Mouse (Mus musculus) CD4-positive, CD25-positive, alpha-beta regulatory T cell (primary cell): ENCODE measurements around the gene Gm45213. TPM values are rescaled to one million over a fixed set of nuclear protein-coding genes. Genes with fewer than 3 reads are reported as not detected.

ENCODE experiments used
- polyA plus RNA-seq: library from polyadenylated mRNA; unstranded; fragments of 100-300 nt; shearing (Covaris generic); gene quantifications from one replicate; pipeline ENCODE4 v1.2.1, GENCODE M21; 2017

The Gm45213 gene
- not detected for polyA plus RNA-seq

DNA sequence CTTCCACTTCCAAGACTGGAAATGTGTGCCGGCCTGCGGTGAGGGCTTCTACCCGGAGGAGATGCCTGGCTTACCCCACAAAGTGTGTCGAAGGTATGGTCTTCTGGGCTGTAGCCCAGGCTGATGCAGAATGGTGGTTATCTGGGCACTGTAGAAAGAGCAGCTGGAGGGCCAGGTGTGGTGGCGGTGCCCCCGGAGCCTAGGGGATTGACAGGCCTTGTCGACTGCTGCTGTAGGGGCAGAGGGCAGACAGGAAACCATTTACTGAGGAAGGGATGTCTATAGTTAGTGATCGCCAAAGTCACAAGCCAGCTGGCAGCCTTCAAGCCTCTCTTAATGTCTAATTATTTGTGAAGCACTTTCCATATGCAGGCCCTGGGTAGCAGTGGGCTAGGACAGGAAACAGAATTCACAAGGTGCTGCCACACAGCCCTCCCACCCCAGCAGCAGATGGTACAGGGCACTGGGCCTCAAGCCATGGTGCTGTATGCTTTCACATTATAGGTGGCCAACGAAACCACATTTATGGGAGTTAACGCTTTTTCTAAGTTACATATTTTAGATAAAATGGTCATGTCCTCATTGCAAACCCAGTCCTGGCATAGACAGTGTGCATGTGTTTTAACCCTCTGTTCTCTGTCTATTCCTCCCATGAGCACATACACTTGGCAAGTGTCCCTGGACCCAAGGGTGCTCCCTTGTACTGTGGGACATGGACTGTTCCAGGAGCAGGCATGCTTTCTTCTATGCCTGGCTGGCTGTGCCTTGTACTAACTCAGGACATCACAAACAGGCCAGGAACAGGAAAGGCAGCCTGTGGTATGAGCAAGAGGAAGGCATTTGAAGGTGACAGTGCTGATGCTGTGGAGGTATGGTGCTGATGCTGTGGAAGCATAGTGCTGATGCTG is at the start of gene Gm45213:
Gene Gm45213, plus strand, starts transcription at position 51 of the 908 bp plus-strand sequence.

DNA sequence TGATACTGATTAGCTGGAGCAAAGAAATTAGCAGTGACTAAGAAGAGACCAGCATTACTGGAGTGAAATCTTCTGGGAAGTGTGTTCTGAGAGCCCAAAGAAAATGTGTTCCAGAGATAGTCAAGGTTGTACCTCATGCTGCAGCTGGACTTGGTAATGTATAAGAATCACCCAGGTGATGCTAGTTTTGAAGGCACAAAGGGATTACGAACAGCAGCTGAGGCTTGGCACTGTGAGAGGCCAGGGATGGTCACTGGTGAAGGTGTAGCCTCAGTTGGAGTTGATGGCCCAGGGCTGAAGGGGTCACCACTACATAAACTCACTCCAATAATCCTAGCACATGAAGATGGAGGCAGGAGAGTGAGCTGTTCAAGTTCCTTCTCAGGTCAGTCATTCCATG is 15.3 kb downstream of the Gm45213 start, which contains the start of gene Snrpa1:
Gene Snrpa1, plus strand, starts transcription at position 301 of the 400 bp plus-strand sequence.

DNA sequence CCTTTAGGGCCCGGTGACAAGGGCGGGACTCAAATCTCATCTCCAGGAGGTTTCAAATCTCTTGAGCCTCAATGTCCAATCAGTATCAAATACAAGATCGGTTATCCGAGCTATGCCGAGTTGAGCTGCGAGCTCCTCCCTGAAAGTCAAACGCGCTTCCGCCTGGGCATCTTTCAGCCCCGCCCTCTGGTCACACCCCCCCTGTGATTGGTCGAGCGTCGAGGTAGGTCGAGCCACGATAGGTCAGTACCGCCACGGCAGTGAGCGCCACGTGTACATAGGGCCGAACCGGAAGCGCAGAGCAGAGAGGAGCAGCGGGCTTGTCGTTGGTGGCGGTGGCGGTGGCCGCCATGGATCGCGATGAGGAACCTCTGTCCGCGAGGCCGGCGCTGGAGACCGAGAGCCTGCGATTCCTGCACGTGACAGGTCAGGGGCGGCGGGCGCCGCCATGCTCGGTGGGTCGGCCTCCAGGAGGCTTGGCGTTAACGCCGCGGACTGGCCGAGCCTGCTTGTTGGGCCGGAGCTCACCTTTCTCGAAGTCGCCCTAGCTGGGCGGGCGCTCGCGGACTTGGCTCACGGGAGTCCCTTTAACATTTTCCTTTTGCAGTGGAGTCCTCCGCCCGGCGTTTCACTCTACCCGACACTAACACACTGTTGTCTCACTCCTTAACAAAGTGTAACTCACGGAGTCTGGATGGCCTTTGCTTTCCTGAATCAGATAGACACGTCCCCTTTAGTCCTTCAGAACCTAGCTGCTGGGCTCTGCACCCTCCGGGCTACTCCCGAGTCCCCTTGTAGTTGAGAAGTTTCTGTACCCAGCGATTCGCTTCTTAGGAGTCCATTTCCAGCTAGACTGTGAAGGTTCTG is 36.2 kb downstream of the Gm45213 start, which contains the start of gene Selenos:
Gene Selenos, plus strand, starts transcription at position 286 of the 867 bp plus-strand sequence.

DNA sequence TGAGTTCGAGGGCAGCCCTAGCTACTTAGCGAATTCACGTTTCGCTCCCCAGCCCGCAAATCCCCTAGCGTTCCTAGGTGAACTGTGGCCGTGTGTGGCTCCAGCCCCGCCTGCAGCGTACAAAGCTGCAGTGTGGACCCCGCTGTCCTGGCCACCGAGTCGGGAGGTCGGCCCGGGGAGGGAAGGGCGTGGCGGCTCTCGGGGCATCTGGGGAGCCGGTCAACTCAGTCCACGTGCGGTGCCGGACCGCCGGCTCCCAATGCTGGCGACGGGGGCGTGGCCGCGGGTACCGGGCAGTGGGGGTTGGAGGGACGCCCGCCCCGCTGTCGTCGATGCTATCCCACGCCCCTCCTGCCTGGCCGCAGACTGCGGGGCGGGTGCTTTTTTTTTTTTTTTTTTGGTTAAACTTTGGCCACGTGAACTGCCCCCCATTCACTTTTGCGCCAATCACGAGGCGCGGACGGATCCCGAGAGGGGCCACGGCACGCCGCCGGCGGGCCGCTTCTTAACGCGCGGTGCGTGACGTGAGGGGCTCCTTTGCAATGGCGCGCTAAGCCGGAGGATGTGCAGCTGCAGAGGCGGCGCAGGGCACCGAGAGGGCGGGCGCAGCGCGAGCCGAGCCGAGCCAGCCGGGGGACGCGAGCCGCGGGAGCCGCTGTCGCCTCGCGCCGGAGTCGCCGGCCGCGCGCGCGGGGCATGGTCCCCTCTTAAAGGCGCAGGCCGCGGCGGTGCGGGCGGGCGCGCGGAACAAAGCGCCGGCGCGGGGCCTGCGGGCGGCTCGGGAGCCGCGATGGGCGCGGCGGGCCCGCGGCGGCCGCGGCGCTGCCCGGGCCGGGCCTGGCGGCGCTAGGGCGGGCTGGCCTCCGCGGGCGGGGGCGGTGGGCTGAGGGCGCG is 65.8 kb downstream of the Gm45213 start, which contains the start of gene Chsy1:
Gene Chsy1, plus strand, starts transcription at position 555 of the 894 bp plus-strand sequence.

Other genes starting within 250 kb of the Gm45213 start
- gene Pcsk6, start 181.9 kb upstream of the Gm45213 start, polyA plus RNA-seq: not detected
- 122 TPM for gene Snrpa1, start 15.4 kb downstream of the Gm45213 start, polyA plus RNA-seq
- gene Selenos, start 36.0 kb downstream of the Gm45213 start, polyA plus RNA-seq: 130 TPM
- 10.1 TPM for gene Chsy1, start 65.9 kb downstream of the Gm45213 start, polyA plus RNA-seq